Mouse (Mus musculus): ENCODE data around the gene Aph1b. TPM values are rescaled to one million over a fixed set of nuclear protein-coding genes. Genes with fewer than 3 reads are reported as not detected.

Gene Aph1b
- polyA plus RNA-seq, 1 experiment: 1.9 TPM

- Histone ChIP-seq H3K27ac (ENCODE audit: control insufficient read depth, insufficient read depth, low read depth, low read length) (no peak overlapping the region), H3K27me3 (ENCODE audit: control insufficient read depth, insufficient read depth, low read length) (no peaks in the 10 kb centered on the region), H3K36me3 (ENCODE audit: control insufficient read depth, insufficient read depth, low read length) (no peaks in the 10 kb centered on the region), H3K4me1 (ENCODE audit: control insufficient read depth, insufficient read depth, low read length) (no peaks in the 10 kb centered on the region), H3K4me3 (ENCODE audit: control insufficient read depth, low read depth, low read length) (no peak overlapping the region)
- TF ChIP-seq CTCF (IDR thresholded peaks at IDR 0.05; ENCODE audit: control insufficient read depth, insufficient read depth, insufficient replicate concordance, low read depth, low read length) (no peak), POLR2A (IDR thresholded peaks at IDR 0.05; ENCODE audit: control insufficient read depth, low read depth, low read length) (no peak)
Observed at GRCm38 (mm10) chr9:66727333-66727732, 68.0 kb downstream of the Aph1b start.

- Histone ChIP-seq H3K4me1 (ENCODE audit: control insufficient read depth, insufficient read depth, low read length) (no peaks in the 10 kb centered on the region), H3K27me3 (ENCODE audit: control insufficient read depth, insufficient read depth, low read length) (no peaks in the 10 kb centered on the region)
Observed at GRCm38 (mm10) chr9:66725591-66725990, 69.7 kb downstream of the Aph1b start.

More at GRCm38 (mm10) chr9:66725591-66725990, 69.7 kb downstream of the Aph1b start:
- Histone ChIP-seq H3K4me3 (ENCODE audit: control insufficient read depth, low read depth, low read length) (no peak overlapping the region), H3K36me3 (ENCODE audit: control insufficient read depth, insufficient read depth, low read length) (no peaks in the 10 kb centered on the region), H3K27ac (ENCODE audit: control insufficient read depth, insufficient read depth, low read depth, low read length) (no peak overlapping the region)
- TF ChIP-seq POLR2A (IDR thresholded peaks at IDR 0.05; ENCODE audit: control insufficient read depth, low read depth, low read length) (no peak), CTCF (IDR thresholded peaks at IDR 0.05; ENCODE audit: control insufficient read depth, insufficient read depth, insufficient replicate concordance, low read depth, low read length) (no peak)

Other genes starting within 250 kb of the Aph1b start
- 8.1 and 10.7 TPM in 2 replicates for gene Usp3, start 202.3 kb downstream of the Aph1b start, polyA plus RNA-seq (2012; rRNA removed)
- gene Car12, start 81.8 kb downstream of the Aph1b start, polyA plus RNA-seq (2012; rRNA removed): 1.5 and 1.9 TPM in 2 replicates
- gene Gm10647, start 1.5 kb upstream of the Aph1b start, polyA plus RNA-seq (2012; rRNA removed): 0.12 and 0.20 TPM in 2 replicates
- gene Aph1c, start 39.2 kb upstream of the Aph1b start, polyA plus RNA-seq (2012; rRNA removed): 7.3 and 10.2 TPM in 2 replicates
- gene Rab8b, start 124.2 kb upstream of the Aph1b start, polyA plus RNA-seq (2012; rRNA removed): 8.6 and 10.9 TPM in 2 replicates
- gene Rps27l, start 150.6 kb upstream of the Aph1b start, polyA plus RNA-seq (2012; rRNA removed): 61.0 and 75.7 TPM in 2 replicates
- gene Lactb, start 180.0 kb upstream of the Aph1b start, polyA plus RNA-seq (2012; rRNA removed): 3.9 and 5.2 TPM in 2 replicates